Comparison of ENCODE assay signal across 24 mouse cellular contexts in the genomic region with DNA sequence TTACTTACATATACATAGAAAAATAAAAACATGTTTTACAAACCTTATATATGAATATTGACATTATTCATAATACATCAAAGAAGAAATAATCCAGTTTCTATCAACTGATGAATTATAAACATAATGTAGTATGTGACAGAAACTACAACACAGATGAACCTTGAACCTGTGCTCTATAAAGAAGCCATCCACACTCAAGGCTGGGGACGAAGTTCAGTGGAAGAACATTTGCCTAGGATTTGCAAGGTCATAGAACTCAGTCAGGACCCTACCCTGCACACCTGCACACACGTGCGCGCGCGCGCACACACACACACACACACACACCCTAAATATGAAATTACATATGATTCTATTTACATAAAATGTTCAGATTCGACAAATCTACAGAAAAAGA. TPM values are rescaled to one million over a fixed set of nuclear protein-coding genes. Genes with fewer than 3 reads are reported as not detected.
DNase-seq lines count a peak whose midpoint lies in the region; ATAC-seq and TF ChIP-seq lines count a peak whose summit lies in the region.
"Had no signal": no experiment of that assay in that cellular context is flagged by ENCODE, and none has a peak within 500 bp of the region (broad histone marks: within the 10 kb centered on the region; RNA-seq: fewer than 3 reads in every experiment).

No protein-coding gene starts in this region.

- no peaks in the 10 kb centered on the region for H3K4me1 ChIP-seq in intestine, embryonic 16.5 days (ENCODE audit: control insufficient read depth, insufficient read depth, low read length)
- no peaks in the 10 kb centered on the region for H3K4me1 ChIP-seq in intestine, embryonic 15.5 days (replicated peaks)
- no peaks in the 10 kb centered on the region for H3K4me1 ChIP-seq in liver, postnatal 0 days (ENCODE audit: insufficient read depth)
- peaks cover 3% of the 10 kb centered on the region for H3K4me1 ChIP-seq in liver, embryonic 12.5 days
- no peaks in the 10 kb centered on the region for H3K4me1 ChIP-seq in intestine, postnatal 0 days (replicated peaks; ENCODE audit: control insufficient read depth, insufficient read depth, low read length)
- H3K4me1 ChIP-seq: embryonic facial prominence, embryonic 13.5 days; embryonic facial prominence, embryonic 15.5 days; forebrain, embryonic 10.5 days; forebrain, embryonic 12.5 days had no signal

- WGBS in intestine, embryonic 16.5 days = 90% methylated on average over 8 of the region's 8 CpGs
- 89% methylated on average over 8 of the region's 8 CpGs for WGBS in intestine, embryonic 15.5 days
- 87% methylated on average over 8 of the region's 8 CpGs for WGBS in liver, postnatal 0 days (ENCODE audit: insufficient replicate concordance)
- WGBS in liver, embryonic 12.5 days (ENCODE audit: insufficient replicate concordance) = 93% methylated on average over 8 of the region's 8 CpGs
- WGBS in intestine, postnatal 0 days = 83% methylated on average over 8 of the region's 8 CpGs

- H3K27ac ChIP-seq in intestine, embryonic 16.5 days (ENCODE audit: low read length) = no peak overlapping the region
- H3K27ac ChIP-seq in intestine, embryonic 15.5 days = no peak overlapping the region
- no peak overlapping the region for H3K27ac ChIP-seq in liver, postnatal 0 days (ENCODE audit: low read depth)
- no peak overlapping the region for H3K27ac ChIP-seq in liver, embryonic 12.5 days
- H3K27ac ChIP-seq in intestine, postnatal 0 days (ENCODE audit: low read depth, low read length) = no peak overlapping the region
- H3K27ac ChIP-seq: embryonic facial prominence, embryonic 13.5 days; embryonic facial prominence, embryonic 15.5 days; forebrain, embryonic 10.5 days; forebrain, embryonic 12.5 days had no signal

- no peak overlapping the region for H3K4me2 ChIP-seq in intestine, embryonic 16.5 days (ENCODE audit: low read depth, low read length)
- H3K4me2 ChIP-seq in intestine, embryonic 15.5 days (replicated peaks) = no peak overlapping the region
- no peak overlapping the region for H3K4me2 ChIP-seq in liver, postnatal 0 days (ENCODE audit: low read depth, low read length)
- H3K4me2 ChIP-seq in liver, embryonic 12.5 days = no peak overlapping the region
- H3K4me2 ChIP-seq in intestine, postnatal 0 days (replicated peaks; ENCODE audit: low read depth) = no peak overlapping the region
- H3K4me2 ChIP-seq: embryonic facial prominence, embryonic 13.5 days; embryonic facial prominence, embryonic 15.5 days; forebrain, embryonic 12.5 days had no signal

- H3K27me3 ChIP-seq in intestine, embryonic 16.5 days (replicated peaks; ENCODE audit: control insufficient read depth, insufficient read depth, low read length) = no peaks in the 10 kb centered on the region
- H3K27me3 ChIP-seq in intestine, embryonic 15.5 days (replicated peaks) = no peaks in the 10 kb centered on the region
- no peaks in the 10 kb centered on the region for H3K27me3 ChIP-seq in liver, postnatal 0 days (ENCODE audit: insufficient read depth, low read length)
- H3K27me3 ChIP-seq in liver, embryonic 12.5 days (replicated peaks) = no peaks in the 10 kb centered on the region
- no peaks in the 10 kb centered on the region for H3K27me3 ChIP-seq in intestine, postnatal 0 days (replicated peaks; ENCODE audit: control insufficient read depth, insufficient read depth, low read length)
- H3K27me3 ChIP-seq: embryonic facial prominence, embryonic 13.5 days; embryonic facial prominence, embryonic 15.5 days; forebrain, embryonic 12.5 days had no signal

- H3K36me3 ChIP-seq in intestine, embryonic 16.5 days (ENCODE audit: control insufficient read depth, insufficient read depth, low read length) = no peaks in the 10 kb centered on the region
- H3K36me3 ChIP-seq in intestine, embryonic 15.5 days = no peaks in the 10 kb centered on the region
- peaks cover 19% of the 10 kb centered on the region for H3K36me3 ChIP-seq in liver, postnatal 0 days (replicated peaks; ENCODE audit: insufficient read depth, low read length)
- H3K36me3 ChIP-seq in liver, embryonic 12.5 days = peaks cover 57% of the 10 kb centered on the region
- H3K36me3 ChIP-seq in intestine, postnatal 0 days (ENCODE audit: control insufficient read depth, insufficient read depth) = peaks cover 6% of the 10 kb centered on the region

- TF ChIP-seq CTCF in liver, postnatal 0 days (IDR thresholded peaks at IDR 0.05; ENCODE audit: low read depth) = no peak
- TF ChIP-seq CTCF in intestine, postnatal 0 days (IDR thresholded peaks at IDR 0.05; ENCODE audit: low read depth) = no peak

- H3K9me3 ChIP-seq in intestine, embryonic 16.5 days (ENCODE audit: control insufficient read depth, low read length) = no peaks in the 10 kb centered on the region
- no peaks in the 10 kb centered on the region for H3K9me3 ChIP-seq in intestine, embryonic 15.5 days
- no peaks in the 10 kb centered on the region for H3K9me3 ChIP-seq in liver, postnatal 0 days (ENCODE audit: low read length)
- H3K9me3 ChIP-seq in liver, embryonic 12.5 days (replicated peaks) = no peaks in the 10 kb centered on the region
- H3K9me3 ChIP-seq in intestine, postnatal 0 days (ENCODE audit: control insufficient read depth) = no peaks in the 10 kb centered on the region
- H3K9me3 ChIP-seq: embryonic facial prominence, embryonic 13.5 days; embryonic facial prominence, embryonic 15.5 days; forebrain, embryonic 10.5 days; forebrain, embryonic 12.5 days had no signal

- no peak for DNase-seq in liver, postnatal 0 days
- DNase-seq in gastrocnemius, adult 8-10 months (ENCODE audit: low spot score in 2 of 2) = no peak
- DNase-seq: adrenal gland, adult 2 months; adrenal gland, postnatal 14 days; adrenal gland, postnatal 36 days; cerebellum, adult 11 months; cerebellum, adult 18-20 months; cerebellum, adult 8-10 months; cerebellum, adult 9-11 months; cerebellum, postnatal 14 days; cerebellum, postnatal 36 days; embryo, embryonic 11 days had no signal

- ATAC-seq in intestine, embryonic 16.5 days = peak; percentile 46; the same call in 1 of the 2 replicates
- no peak for ATAC-seq in intestine, embryonic 15.5 days
- ATAC-seq in liver, postnatal 0 days = 0 out of 2 replicates have a peak, but pooled peaks have one; percentile 40
- no peak for ATAC-seq in liver, embryonic 12.5 days
- ATAC-seq in intestine, postnatal 0 days = peak; percentile 53; the same call in 1 of the 2 replicates
- ATAC-seq: forebrain, embryonic 14.5 days; forebrain, embryonic 16.5 days had no signal

- no peak overlapping the region for H3K9ac ChIP-seq in intestine, embryonic 16.5 days (ENCODE audit: low read depth, low read length)
- H3K9ac ChIP-seq in intestine, embryonic 15.5 days = no peak overlapping the region
- H3K9ac ChIP-seq in liver, postnatal 0 days (replicated peaks) = no peak overlapping the region
- H3K9ac ChIP-seq in liver, embryonic 12.5 days = no peak overlapping the region
- H3K9ac ChIP-seq in intestine, postnatal 0 days (ENCODE audit: low read depth, low read length) = no peak overlapping the region
- H3K9ac ChIP-seq: embryonic facial prominence, embryonic 13.5 days; embryonic facial prominence, embryonic 15.5 days; forebrain, embryonic 12.5 days had no signal

- H3K4me3 ChIP-seq in intestine, embryonic 16.5 days (ENCODE audit: low read length) = no peak overlapping the region
- no peak overlapping the region for H3K4me3 ChIP-seq in intestine, embryonic 15.5 days (replicated peaks)
- no peak overlapping the region for H3K4me3 ChIP-seq in liver, postnatal 0 days (ENCODE audit: low read depth, low read length)
- no peak overlapping the region for H3K4me3 ChIP-seq in liver, embryonic 12.5 days
- no peak overlapping the region for H3K4me3 ChIP-seq in intestine, postnatal 0 days (ENCODE audit: low read depth, low read length)
- H3K4me3 ChIP-seq: embryonic facial prominence, embryonic 13.5 days; embryonic facial prominence, embryonic 15.5 days; erythroblast, embryonic 14.5 days; forebrain, embryonic 10.5 days; forebrain, embryonic 12.5 days had no signal

- TF ChIP-seq EP300 in liver, postnatal 0 days (IDR thresholded peaks at IDR 0.05; ENCODE audit: low read depth) = no peak

RNA-seq across cellular contexts. Expression of a gene that starts 27.5 kb away (rescaled TPM):
- polyA plus RNA-seq in intestine, embryonic 16.5 days (2015; fragmentation: Nextera tagmentation; extraction: Ambion mirVana) = 12.1 and 13.0 TPM in 2 replicates
- polyA plus RNA-seq in intestine, embryonic 15.5 days (2015; fragmentation: Nextera tagmentation; extraction: Ambion mirVana) = 12.3 and 15.5 TPM in 2 replicates
- 12.2 and 12.9 TPM in 2 replicates for polyA plus RNA-seq in liver, postnatal 0 days (2015; fragmentation: Nextera tagmentation; extraction: Ambion mirVana)
- 5.5 TPM in 2 replicates for polyA plus RNA-seq in liver, embryonic 12.5 days (2016; fragmentation: Nextera tagmentation; extraction: Ambion mirVana)
- polyA plus RNA-seq in intestine, postnatal 0 days (2015; fragmentation: Nextera tagmentation; extraction: Ambion mirVana) = 7.8 and 8.1 TPM in 2 replicates
- total RNA-seq in gastrocnemius, adult 8-10 months (2022) = under 1 TPM; 0.61 to 0.89 (median 0.76) TPM
- total RNA-seq: MEL had no signal
- polyA plus RNA-seq: erythroblast, embryonic 14.5 days had no signal

Comparison
In these comparisons a context has a peak if more than half of its experiments do, and no peak if none do; other contexts are left out.
1. ATAC-seq: peak in intestine, embryonic 16.5 days (single experiment), liver, postnatal 0 days (single experiment) and intestine, postnatal 0 days (single experiment); none in intestine, embryonic 15.5 days (single experiment) and liver, embryonic 12.5 days (single experiment).